Mouse (Mus musculus): ENCODE measurements at regions not wholly inside any gene's neighbourhood (a gene's known extent, or its start where the extent isn't known, plus 50 kb on each side); places are given as distances from the start of the nearest gene placed in this dataset.
"Not testable (repeated sequence)": the region's sequence is repeated elsewhere in the genome, so short reads cannot be mapped to it uniquely, and the experiment has no call there.

DNA sequence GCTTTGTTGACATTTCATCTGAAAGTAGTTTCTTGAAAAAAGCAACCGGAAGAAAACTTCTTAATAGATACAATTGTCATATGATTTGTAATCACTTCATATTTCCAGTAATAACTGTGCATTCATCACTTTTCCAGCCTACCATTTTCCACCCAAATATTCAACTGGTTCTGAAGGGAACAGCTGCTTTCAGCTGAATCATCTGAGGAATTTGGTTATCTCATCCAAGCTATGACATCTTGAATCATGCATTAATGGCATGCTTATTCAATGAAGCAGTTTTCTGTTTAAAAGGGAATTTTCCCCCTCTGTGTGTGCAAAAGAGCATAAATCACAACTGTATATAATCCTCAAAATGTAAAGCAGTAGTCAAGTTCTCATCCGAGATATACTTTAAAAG is 97.2 kb upstream of the Cdk6 start:
- DNase-seq (ENCODE audit: low spot score in 2 of 2), result not testable (repeated sequence)

DNA sequence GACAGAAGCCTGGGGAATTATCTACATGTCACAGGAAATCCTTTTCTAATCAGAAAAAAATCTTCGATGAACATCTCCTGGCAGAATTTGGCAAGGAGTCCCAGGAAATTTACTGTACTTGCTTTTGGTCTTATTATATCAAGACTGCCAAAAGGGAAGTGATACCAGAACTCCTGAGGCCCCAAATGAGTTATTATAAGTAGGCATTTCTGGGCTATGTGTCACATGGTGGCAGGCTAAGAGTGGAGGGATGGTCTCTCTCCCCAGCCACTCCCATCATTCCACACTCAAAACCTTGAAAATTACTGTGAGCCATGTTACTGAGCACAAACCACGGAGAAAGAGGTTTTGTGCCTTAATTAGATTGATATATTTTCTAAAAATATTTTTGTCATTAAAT is 94.0 kb upstream of the Cdk6 start:
- DNase-seq (ENCODE audit: low spot score in 2 of 2), result no peak

DNA sequence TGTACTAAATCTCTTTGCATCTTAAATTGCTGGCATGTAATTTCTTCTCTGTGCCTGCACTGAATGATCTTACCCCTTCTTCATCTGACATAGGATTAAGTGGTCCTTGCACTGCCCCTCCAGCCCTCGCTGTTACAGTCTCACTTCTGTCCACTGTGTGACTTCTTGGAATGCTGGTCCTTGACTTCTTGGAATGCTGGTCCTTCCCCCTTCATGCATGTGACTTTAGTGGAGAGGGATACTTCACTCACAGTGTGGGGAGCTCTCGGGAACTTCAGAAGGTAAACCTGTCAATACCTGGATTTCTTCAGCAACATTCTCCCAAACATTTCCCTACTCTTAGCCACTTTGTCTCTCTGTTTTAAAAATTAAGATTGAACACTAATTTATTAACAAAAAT is 91.0 kb upstream of the Cdk6 start:
- DNase-seq (ENCODE audit: low spot score in 2 of 2), result no peak

DNA sequence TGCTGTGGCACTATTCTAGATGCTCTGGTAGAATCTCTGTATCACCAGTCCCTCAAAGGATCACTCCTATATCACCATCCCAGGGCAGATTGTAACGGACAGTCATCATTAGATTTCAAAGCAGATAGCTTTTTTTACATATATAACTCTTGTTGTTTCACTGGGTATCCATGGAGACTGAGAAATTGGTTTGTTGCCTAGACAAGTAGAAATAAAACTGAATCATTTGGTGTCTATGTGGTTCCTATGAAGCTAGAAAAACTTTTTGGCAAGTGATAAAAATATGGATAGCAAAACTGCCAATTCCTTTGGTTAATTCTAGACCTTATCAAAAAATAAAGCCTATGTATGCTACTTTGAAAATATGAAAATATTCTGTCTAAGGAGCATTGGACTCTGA is 81.0 kb upstream of the Cdk6 start:
- DNase-seq (ENCODE audit: low spot score in 2 of 2), result no peak

DNA sequence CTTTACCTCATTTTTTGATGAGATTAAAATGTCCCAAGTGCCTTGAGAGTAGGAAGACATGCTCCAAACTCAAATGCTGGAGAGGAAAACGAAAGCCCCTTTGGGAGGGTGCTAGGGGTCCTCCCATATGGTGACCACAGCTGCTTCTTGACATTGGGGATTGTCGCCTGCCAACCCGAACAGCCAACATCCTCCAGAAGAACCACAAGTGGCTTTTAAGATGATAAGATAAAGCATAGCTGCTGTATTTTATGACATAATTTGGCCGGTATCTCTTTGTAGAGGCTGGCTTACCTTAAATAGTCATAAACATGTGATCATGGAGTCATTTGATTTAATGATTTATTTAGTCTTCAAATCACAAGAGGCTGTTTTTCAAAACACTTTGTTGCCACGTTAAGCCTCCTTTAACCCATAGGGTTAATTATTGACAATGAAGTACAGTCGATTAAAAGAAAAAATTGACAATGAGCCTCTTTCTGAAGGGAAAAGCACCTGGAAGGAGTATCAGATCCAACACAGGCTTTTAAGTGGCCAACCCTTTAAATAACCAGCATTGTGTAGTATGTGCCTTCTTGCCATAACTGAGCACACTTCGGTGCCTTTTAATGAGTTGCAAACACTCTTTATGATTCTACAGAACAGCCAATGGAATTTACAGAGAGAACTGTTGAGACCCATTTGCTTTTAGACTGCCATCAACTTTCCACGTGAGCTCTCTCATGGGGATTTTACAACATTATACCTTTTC is 76.1 kb upstream of the Cdk6 start:
- not testable (repeated sequence) for DNase-seq (ENCODE audit: low spot score in 2 of 2)

DNA sequence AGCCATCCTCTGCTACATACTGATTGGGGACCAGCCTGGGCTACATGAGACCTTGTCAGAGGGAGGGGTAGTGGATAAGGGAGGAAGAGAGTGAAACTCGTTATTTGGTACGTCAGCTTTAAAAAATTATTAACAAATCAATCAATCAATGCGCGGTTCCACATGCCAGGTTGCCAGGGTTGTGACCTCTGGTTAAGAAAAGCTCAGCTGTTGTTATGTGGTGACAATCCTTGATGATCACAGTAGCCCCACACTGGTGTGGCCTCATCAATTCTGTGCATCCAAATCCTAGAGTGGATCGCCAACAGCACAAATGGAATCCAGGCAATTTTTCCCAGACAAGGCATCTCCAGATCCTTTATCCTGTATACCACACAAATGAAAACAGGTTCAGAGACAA is 74.3 kb upstream of the Cdk6 start:
- no peak for DNase-seq (ENCODE audit: low spot score in 2 of 2)

DNA sequence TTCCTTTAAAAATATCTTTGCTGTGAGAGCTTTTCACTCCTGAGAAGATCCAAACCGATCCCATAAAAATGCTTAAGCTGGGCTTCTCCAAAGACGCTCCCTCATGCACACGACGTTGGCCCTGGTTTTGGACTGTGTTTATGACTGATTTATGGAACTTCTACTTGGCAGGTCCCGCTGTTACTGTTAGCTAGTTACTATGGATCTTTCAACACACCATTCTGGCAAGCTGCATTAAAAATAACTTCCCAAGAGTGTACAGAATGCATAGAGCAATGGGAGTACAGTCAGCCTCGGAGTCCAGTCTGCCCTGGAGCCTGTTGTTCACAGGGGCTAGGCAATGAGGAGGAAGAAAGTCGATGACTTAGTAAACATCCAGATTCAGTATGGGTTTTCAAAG is 71.5 kb upstream of the Cdk6 start:
- DNase-seq (ENCODE audit: low spot score in 2 of 2), result no peak

DNA sequence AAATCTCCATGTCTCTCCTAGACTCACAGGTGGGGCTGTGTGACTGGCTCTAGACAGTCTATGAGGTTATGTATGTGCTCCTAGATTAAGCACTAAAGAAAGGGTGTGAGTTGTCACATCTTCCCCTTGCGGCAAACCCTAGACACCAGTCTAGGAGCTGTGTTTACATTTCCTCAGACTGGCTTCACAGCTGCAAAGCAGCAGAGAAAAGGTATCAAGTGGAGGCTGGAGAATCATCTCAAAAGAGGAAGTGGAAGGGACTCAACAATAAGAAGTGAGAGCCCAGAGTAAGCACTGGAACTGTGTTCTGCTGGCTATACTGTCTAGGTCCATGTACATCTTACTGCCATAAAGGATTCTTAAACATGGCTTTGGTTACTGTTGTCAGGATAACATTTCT is 68.1 kb upstream of the Cdk6 start:
- not testable (repeated sequence) for DNase-seq (ENCODE audit: low spot score in 2 of 2)

DNA sequence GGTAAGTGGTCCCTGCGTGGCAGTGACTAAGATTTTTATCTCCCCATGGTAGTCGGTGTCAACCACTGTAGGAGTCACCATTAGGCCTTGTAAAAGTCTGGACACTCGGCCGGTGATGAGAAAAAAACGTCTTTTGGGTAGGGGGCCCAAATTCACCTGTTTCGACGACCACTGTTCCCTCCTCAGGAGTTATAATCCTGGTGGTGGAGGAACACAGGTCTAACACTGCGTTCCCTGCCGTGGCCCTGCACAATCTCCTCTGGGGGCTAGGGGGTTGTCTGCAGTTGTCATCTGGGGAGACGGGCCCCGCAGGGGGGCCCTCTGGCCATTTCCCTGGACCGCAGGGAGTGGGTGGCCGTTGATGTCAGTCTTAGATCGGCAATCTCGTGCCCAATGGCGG is 64.0 kb upstream of the Cdk6 start:
- DNase-seq (ENCODE audit: low spot score in 2 of 2), result not testable (repeated sequence)

DNA sequence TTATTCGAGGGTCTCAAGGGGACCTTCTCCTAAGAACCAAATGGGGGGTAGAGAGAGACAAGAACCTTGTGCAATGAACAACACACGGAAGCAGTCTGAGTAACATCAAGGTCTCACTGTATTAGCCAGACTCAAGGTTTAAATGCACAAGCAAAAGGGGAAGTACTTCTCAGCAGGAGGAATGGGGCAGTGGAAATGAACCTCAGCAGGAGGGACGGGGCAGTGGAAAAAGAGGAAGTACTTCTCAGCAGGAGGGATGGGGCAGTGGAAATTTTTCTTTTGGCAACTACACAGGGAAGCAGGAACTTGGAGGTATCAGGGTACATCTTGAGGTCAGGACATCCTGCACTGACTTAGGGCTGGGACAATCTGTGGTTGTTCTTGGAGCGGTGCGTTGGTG is 62.3 kb upstream of the Cdk6 start:
- DNase-seq (ENCODE audit: low spot score in 2 of 2), result not testable (repeated sequence)

DNA sequence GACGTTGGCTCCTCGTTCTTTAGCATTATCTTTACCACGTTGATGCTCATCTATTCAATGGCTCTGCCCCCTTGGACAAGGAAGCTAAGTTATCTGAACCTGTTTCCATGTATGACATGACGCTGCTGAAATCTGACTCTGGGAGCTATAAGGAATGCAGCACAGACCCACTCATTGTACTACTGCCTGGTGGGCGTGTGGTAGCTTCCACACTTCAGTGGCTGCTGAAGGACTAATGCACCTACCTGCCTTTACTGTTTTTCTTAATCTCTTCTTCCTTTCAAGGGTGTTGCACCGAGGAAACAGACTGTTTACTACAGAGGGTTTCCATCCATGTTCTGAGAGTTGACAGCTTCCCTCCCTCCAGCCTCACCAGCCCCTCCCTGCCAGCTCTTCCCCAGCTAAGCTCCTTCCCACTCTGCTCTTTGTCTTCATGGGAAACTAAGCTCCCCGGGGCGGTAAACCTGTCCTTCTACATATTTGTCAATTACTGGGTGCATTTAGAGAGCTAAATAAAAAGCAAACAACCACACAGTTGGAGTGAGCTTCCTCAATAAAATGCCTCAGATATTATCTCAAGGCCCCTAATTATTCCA is 59.3 kb upstream of the Cdk6 start:
- not testable (repeated sequence) for DNase-seq (ENCODE audit: low spot score in 2 of 2)

DNA sequence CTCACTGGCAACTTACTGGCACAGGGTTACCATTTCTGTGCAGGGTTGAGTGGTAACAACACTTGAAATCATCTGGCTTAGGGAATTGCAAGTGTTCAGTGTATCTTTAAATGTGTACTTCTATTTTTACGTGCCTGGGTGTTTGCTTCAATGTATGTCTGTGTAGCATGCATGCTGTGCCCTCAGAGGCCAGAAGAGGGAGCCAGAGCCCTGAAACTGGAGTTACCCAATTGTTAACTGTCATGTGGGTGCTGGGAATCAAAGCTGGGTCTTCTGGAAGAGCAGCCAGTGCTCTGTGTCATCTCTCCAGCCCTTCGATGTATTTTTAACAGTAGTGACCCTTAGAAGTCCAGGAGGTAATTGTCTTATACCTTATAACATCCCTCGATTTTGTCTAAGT is 58.2 kb upstream of the Cdk6 start:
- no peak for DNase-seq (ENCODE audit: low spot score in 2 of 2)

DNA sequence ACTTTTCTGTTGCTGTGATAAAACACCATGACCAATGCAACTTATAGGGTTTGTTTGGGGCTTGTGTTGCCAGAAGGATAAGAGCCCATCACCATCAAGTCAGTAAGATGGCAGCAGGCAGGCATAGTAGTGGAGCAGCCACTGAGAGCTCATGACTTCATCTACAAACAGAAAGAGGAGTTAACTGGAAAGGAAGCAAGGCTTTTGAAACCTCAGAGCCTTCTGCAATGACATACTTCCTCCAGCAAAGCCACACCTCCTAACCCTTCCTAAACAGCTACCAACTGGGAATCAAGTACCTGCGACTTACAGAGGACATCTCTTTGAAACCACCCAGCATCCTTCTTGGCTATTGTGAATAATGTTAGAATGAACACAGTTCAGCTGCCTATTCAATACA is 57.0 kb upstream of the Cdk6 start:
- not testable (repeated sequence) for DNase-seq (ENCODE audit: low spot score in 2 of 2)

DNA sequence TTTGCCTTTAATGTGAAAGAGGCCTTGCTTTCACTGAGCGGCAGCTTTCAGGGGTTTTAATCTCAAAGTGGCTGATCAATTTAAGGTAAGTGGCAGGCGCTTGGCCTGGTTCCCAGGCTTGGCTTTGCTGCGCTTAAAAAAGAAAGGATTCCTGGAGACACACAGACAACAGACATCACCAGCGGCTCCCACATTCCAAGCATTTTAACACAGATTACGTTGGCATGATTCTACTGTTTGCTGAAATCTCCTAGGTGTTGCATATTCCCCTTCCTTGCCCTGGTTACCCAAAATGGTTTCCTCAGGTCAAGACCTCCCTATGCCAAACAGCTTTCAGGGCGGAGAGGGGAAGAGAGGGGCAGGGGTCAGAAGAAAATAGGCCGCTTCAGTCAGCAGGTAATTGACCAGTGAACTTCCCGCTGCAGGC is 51.3 kb upstream of the Cdk6 start:
- DNase-seq (ENCODE audit: low spot score in 2 of 2), result not testable (repeated sequence)
